Mouse (Mus musculus) WW6 (cell line): ENCODE measurements around the gene Slc41a2.
"Not testable (repeated sequence)": the region's sequence is repeated elsewhere in the genome, so short reads cannot be mapped to it uniquely, and the experiment has no call there.

ENCODE experiments used
- DNase-seq: peaks from one replicate; pipeline ENCODE4 v3.0.0-alpha.2; 2013; ENCODE audit warnings: low read depth, low spot score

Slc41a2 gene

GRCm38 (mm10) chr10:83337159-83337951 lies at the start of gene Slc41a2:
Gene Slc41a2 (minus strand): TSS chr10:83337882.
- no peak for DNase-seq

- no peak for DNase-seq
Measured at GRCm38 (mm10) chr10:83385330-83385910, 47.7 kb upstream of the Slc41a2 start.

DNA sequence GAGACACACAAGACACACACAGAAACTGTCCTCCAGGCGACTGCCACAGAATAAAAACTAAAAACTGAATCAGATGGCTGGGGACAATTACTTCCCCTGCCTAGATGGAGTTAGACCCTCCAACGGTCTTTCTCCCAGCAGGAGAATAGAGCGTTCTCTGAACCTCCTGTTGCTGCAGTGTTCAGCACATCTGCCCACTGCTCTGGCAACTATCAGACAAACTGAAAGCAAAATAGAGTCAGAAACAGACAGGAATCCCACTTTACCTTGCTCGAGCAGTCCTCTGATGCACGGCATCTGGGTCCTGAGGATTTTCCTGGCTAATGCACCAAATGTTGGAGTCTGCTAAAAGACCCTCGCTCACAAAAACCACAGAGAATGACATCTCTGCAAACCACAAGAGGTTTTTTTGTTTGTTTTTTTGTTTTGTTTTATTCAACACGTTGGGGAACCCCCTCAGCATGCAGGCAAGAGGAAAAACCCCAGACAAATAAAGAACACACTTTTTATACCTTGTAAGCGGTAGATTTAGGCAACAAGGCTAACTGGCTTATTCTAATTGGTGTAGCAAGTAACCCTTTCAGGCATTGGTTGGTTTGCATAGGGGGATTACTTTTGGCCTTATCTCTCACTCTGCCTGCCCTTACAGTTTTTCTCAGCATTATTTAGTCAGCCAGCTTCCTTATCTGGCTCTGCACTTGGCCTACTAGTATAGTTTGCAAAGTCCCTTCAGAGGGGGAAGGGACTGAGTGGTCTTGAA lies 47.0 kb upstream of the Slc41a2 start:
- no peak for DNase-seq

GRCm38 (mm10) chr10:83383863-83384262 lies 46.2 kb upstream of the Slc41a2 start:
- no peak for DNase-seq

DNA sequence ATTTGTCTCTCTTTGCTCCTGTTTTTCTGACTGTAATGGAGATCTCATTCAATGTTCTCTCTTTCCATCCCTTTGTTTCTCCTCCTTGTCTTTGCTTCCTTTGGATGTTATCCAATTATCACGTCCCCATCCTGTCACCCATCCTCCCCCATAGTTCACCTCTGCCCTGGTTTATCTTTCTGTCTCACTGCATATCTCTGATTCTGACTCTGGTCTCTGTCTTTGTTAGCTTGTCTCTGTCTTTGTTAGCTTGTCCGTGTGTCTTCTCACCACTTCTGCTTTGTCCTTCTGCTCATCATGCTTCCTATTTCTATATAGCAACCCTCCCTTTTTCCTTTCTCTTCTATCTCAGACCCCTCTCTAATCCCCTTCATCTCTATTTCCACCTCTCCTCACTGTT lies 45.3 kb upstream of the Slc41a2 start:
- DNase-seq, result no peak

- no peak for DNase-seq
Measured at GRCm38 (mm10) chr10:83382528-83382927, 44.8 kb upstream of the Slc41a2 start.

GRCm38 (mm10) chr10:83380501-83380900 lies 42.8 kb upstream of the Slc41a2 start:
- no peak for DNase-seq

DNA sequence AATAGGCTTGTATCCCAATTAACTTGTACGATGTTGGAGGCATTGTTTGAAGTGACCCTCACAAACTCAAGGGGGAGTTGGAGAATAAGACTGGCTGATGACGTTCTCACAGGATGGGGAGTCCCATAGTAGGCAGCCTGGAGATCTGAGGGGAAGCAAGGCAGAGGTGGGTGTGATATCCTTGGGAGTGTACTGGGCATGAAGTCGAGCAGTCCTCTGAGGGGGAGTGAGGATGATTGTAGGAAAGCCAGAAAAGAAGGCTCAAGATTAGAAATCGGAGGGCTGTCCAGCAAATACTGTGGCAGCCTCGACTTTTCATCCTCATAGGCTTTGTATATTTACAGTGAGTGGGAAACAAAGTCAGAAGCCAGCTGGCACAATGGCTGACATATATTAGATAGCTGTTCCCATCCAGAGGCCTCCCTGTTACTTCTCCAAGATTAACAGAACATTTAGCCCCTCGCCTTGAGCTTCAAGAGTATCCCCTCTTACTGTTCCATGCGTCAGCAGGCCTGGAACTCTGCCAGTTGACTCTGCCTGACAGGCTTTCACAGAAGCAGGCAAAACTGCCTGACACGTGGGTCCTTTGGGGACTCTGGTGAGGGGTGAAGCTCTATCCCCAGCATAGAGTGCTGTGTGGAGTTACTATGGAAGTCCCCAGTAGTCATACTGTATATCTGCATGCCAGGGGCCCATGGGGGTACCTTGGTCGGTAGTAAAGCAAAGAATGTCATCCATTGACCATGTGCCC lies 40.6 kb upstream of the Slc41a2 start:
- DNase-seq, result no peak

- DNase-seq, result no peak
Measured at GRCm38 (mm10) chr10:83376911-83377682, 39.4 kb upstream of the Slc41a2 start.

DNA sequence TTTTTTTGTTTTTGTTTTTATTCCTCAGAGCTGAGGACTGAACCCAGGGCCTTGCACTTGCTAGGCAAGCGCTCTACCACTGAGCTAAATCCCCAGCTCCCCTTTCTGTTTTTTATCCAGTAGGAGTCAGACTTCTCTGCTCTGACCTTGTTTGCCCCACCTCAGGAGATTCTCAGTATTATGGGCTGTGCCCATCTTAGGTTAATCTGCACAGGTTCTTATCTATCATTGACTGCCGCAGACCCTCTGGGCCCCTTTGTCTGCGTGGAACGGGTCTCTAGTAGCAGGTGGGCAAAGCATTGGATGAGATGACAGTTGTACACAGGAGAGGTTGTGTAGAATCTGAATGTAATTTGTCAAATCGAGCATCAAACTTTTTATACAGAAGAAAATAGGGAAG lies 37.8 kb upstream of the Slc41a2 start:
- not testable (repeated sequence) for DNase-seq

GRCm38 (mm10) chr10:83374045-83374656 lies 36.5 kb upstream of the Slc41a2 start:
- no peak for DNase-seq

- no peak for DNase-seq
Measured at GRCm38 (mm10) chr10:83368918-83369317, 31.2 kb upstream of the Slc41a2 start.

GRCm38 (mm10) chr10:83363451-83363850 lies 25.8 kb upstream of the Slc41a2 start:
- DNase-seq, result no peak

DNA sequence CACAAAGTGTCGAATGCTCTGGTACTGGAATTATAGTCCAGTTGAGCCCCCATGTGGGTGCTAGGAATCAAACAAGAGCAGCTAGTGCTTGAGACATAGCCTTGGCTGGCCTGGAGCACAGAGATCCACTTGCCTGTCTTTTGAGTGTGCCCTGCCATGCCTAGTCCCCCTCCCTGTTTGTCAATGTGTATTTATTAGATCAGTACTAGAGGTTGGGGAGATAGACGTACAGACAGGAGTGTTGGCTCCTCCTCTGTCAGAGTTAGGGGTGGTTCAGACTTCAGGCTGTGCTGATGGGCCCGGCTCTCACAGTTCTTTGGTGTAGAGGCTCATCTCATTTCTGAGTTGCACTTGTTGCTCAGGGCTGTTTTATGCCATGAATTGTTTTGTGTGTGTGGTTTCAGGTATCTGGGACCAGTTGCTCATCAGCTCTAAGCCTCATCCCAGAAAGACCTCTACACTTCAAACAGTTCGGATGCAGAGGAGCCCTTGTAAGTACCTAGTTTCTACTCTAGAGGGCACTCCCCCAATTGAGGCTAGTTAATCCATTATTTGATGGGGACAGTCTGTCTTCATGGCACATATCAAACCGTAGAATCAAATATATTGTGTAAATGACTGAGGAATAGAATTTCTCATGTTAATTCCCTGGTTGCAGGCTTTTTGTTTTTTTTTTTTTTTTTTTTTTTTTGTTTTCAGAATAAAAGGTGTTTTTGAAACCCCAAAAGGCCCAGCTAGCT lies 24.1 kb upstream of the Slc41a2 start:
- no peak for DNase-seq

DNA sequence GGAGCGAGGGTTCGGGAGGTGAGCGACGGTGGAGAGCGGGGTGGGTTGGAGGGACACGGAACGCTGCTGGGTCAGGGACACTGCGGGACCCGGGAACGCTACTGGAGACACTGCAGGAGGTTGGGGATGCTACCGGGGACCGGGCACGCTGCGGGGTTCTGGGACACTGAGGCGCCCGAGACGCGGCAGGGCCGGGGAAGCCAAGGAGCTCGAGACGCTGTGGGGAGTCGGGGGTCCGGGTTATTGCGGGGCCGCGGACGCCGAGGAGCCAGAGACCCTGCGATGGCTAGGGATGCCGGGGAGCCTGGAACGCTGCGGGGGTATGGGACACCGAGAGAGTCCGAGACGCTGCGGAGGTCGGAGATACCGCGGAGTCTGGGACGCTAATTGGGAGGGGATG lies 22.7 kb upstream of the Slc41a2 start:
- no peak for DNase-seq

- peak; percentile 92 for DNase-seq
Measured at GRCm38 (mm10) chr10:83359956-83360355, 22.3 kb upstream of the Slc41a2 start, which contains the start of gene D10Wsu102e. Gene D10Wsu102e (plus strand): TSS chr10:83360221.

DNA sequence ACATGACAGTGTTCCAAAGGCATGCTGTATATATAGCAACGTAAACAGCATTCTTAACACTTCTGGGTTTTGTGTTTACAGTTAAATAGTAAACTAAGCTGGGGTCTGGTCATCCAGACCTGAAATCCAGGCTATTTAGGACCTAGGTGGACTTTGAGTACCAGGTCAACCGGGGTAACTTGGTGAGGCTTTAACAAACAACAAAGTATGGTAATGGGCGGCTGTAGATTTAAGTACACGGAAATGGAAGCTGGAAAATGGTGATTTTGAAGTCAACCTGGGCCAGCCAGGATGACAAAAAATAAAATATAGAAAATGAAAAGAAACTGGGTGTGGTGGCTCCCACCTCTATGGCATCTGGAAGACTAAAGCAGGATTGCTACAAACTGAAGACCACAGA lies 21.8 kb upstream of the Slc41a2 start:
- no peak for DNase-seq

- DNase-seq, result no peak
Measured at GRCm38 (mm10) chr10:83356416-83356815, 18.7 kb upstream of the Slc41a2 start.

GRCm38 (mm10) chr10:83354333-83354719 lies 16.6 kb upstream of the Slc41a2 start:
- DNase-seq, result no peak
